In genomic region chr10:117479721-117480455, GRCm38 (mm10) we compare ENCODE assay signal across 33 mouse cellular contexts.
"Had no signal": no experiment of that assay in that cellular context is flagged by ENCODE, and none has a peak within 500 bp of the region (broad histone marks: within the 10 kb centered on the region; RNA-seq: fewer than 3 reads in every experiment).

No protein-coding gene starts in this region.

- DNase-seq: left cerebral cortex, postnatal 4 days; liver; liver, embryonic 13.5 days; liver, postnatal 0 days; lung, adult 18-20 months; lung, adult 2 months; lung, embryonic 14.5 days; lung, postnatal 10 days; lung, postnatal 14 days; lung, postnatal 36 days; lung, postnatal 4 days; midbrain, embryonic 14.5 days had no signal

- H3K9me3 ChIP-seq: limb, embryonic 10.5 days; limb, embryonic 12.5 days; limb, embryonic 13.5 days; limb, embryonic 15.5 days; liver, embryonic 12.5 days; liver, embryonic 13.5 days; liver, embryonic 15.5 days; lung, embryonic 15.5 days; midbrain, embryonic 10.5 days; midbrain, embryonic 12.5 days; midbrain, embryonic 13.5 days; midbrain, embryonic 15.5 days; neural tube, embryonic 12.5 days; neural tube, embryonic 13.5 days had no signal

- ATAC-seq: liver, embryonic 12.5 days; liver, postnatal 0 days; lung, postnatal 0 days; midbrain, embryonic 13.5 days; midbrain, embryonic 15.5 days; midbrain, embryonic 16.5 days had no signal

- H3K4me1 ChIP-seq: limb, embryonic 13.5 days; limb, embryonic 15.5 days; liver, embryonic 12.5 days; liver, embryonic 13.5 days; liver, embryonic 15.5 days; lung, embryonic 15.5 days; megakaryocyte, embryonic 14.5 days; neural tube, embryonic 12.5 days; neural tube, embryonic 13.5 days had no signal

- H3K9ac ChIP-seq: limb, embryonic 12.5 days; limb, embryonic 13.5 days; limb, embryonic 15.5 days; liver, embryonic 12.5 days; liver, embryonic 13.5 days; liver, embryonic 14.5 days; liver, embryonic 15.5 days; liver, postnatal 0 days; lung, embryonic 14.5 days; lung, embryonic 15.5 days; midbrain, embryonic 12.5 days; midbrain, embryonic 13.5 days; midbrain, embryonic 15.5 days; neural tube, embryonic 12.5 days; neural tube, embryonic 13.5 days had no signal

- H3K27ac ChIP-seq: limb, embryonic 10.5 days; limb, embryonic 12.5 days; limb, embryonic 13.5 days; limb, embryonic 15.5 days; liver, embryonic 12.5 days; liver, embryonic 13.5 days; liver, embryonic 14.5 days; liver, embryonic 15.5 days; lung, embryonic 15.5 days; macrophage; midbrain, embryonic 10.5 days; midbrain, embryonic 12.5 days; midbrain, embryonic 13.5 days; midbrain, embryonic 15.5 days; neural tube, embryonic 12.5 days; neural tube, embryonic 13.5 days had no signal

- H3K27me3 ChIP-seq: limb, embryonic 12.5 days; limb, embryonic 13.5 days; limb, embryonic 15.5 days; liver, embryonic 12.5 days; liver, embryonic 13.5 days; liver, embryonic 15.5 days; lung, embryonic 15.5 days; midbrain, embryonic 15.5 days; neural tube, embryonic 12.5 days; neural tube, embryonic 13.5 days had no signal

- H3K4me2 ChIP-seq: limb, embryonic 12.5 days; limb, embryonic 13.5 days; limb, embryonic 15.5 days; liver, embryonic 11.5 days; liver, embryonic 12.5 days; liver, embryonic 13.5 days; liver, embryonic 15.5 days; lung, embryonic 14.5 days; lung, embryonic 15.5 days; midbrain, embryonic 11.5 days; midbrain, embryonic 12.5 days; midbrain, embryonic 13.5 days; midbrain, embryonic 15.5 days; neural tube, embryonic 12.5 days; neural tube, embryonic 13.5 days had no signal

- H3K36me3 ChIP-seq: limb, embryonic 10.5 days; limb, embryonic 12.5 days; limb, embryonic 13.5 days; limb, embryonic 15.5 days; liver, embryonic 12.5 days; liver, embryonic 13.5 days; liver, embryonic 15.5 days; lung, embryonic 15.5 days; midbrain, embryonic 10.5 days; midbrain, embryonic 12.5 days; midbrain, embryonic 13.5 days; midbrain, embryonic 15.5 days; neural tube, embryonic 12.5 days; neural tube, embryonic 13.5 days had no signal

- H3K4me3 ChIP-seq: limb, embryonic 10.5 days; limb, embryonic 12.5 days; limb, embryonic 13.5 days; limb, embryonic 15.5 days; liver, embryonic 12.5 days; liver, embryonic 13.5 days; liver, embryonic 15.5 days; lung, embryonic 15.5 days; megakaryocyte, embryonic 14.5 days; midbrain, embryonic 10.5 days; midbrain, embryonic 12.5 days; midbrain, embryonic 13.5 days; midbrain, embryonic 15.5 days; myocyte; neural tube, embryonic 12.5 days; neural tube, embryonic 13.5 days had no signal
